Mouse (Mus musculus): ENCODE data around the gene Ext2. TPM values are rescaled to one million over a fixed set of nuclear protein-coding genes. Genes with fewer than 3 reads are reported as not detected.

Ext2 gene
- 81.5 and 87.3 TPM in 2 replicates for polyA plus RNA-seq (2015; fragmentation: Nextera tagmentation; extraction: Ambion mirVana)

- ATAC-seq = peak; percentile 94
- 0 out of 2 replicates have a peak within 1 kb of the TSS, but pooled peaks have one; percentile 6 for H3K27ac ChIP-seq (ENCODE audit: low read length)
- no peaks in the 10 kb centered on the region for H3K9me3 ChIP-seq (ENCODE audit: control insufficient read depth, low read length)
- WGBS = under 1% methylated on average over 65 of the region's 66 CpGs
- H3K9ac ChIP-seq (ENCODE audit: low read depth, low read length) = peak within 1 kb of the TSS; percentile 97
- H3K36me3 ChIP-seq (ENCODE audit: control insufficient read depth, insufficient read depth, low read length) = 0 out of 2 replicates have a peak, but pooled peaks cover 4% of the 10 kb centered on the region
- no peaks in the 10 kb centered on the region for H3K27me3 ChIP-seq (replicated peaks; ENCODE audit: control insufficient read depth, insufficient read depth, low read length)
- H3K4me3 ChIP-seq (ENCODE audit: low read length) = peak within 1 kb of the TSS; percentile 91
- H3K4me2 ChIP-seq (ENCODE audit: low read depth, low read length) = peak within 1 kb of the TSS; percentile 62
- peaks cover 10% of the 10 kb centered on the region for H3K4me1 ChIP-seq (ENCODE audit: control insufficient read depth, insufficient read depth, low read length)
Observed at GRCm38 (mm10) chr2:93822045-93822749, at the start of gene Ext2. Ext2 (minus strand) TSS chr2:93822568.

- Histone ChIP-seq H3K4me1 (ENCODE audit: control insufficient read depth, insufficient read depth, low read length) (peaks cover 10% of the 10 kb centered on the region; the same call in 1 of the 2 replicates), H3K9ac (ENCODE audit: low read depth, low read length) (no peak overlapping the region), H3K36me3 (ENCODE audit: control insufficient read depth, insufficient read depth, low read length) (no peaks in the 10 kb centered on the region), H3K4me3 (ENCODE audit: low read length) (no peak overlapping the region), H3K27me3 (replicated peaks; ENCODE audit: control insufficient read depth, insufficient read depth, low read length) (no peaks in the 10 kb centered on the region), H3K4me2 (ENCODE audit: low read depth, low read length) (no peak overlapping the region), H3K27ac (ENCODE audit: low read length) (no peak overlapping the region), H3K9me3 (ENCODE audit: control insufficient read depth, low read length) (no peaks in the 10 kb centered on the region)
- no peak for ATAC-seq
- 88% methylated on average over 4 of the region's 4 CpGs for WGBS
Observed at GRCm38 (mm10) chr2:93871411-93871925, 49.1 kb upstream of the Ext2 start.

DNA sequence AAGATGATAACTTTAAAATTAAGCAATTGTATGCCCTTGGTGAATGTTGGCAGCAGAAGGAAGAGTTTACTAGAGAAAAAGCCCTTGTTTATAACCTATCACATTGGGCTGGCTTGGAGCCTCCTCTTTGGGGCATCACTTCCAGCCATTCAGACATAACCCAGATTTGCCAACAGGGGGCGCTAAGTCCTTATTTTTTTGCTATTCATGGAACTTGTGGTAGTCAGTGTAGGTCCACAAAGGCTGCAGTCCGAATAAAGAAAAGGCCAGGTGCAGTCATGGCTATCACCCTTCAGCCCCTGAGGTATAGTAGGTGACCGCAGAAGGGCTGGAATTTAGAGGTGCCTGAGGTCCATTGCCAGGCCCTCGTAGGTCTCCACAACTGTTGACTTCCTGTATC is 48.5 kb upstream of the Ext2 start:
- 44% methylated on average over 4 of the region's 4 CpGs for WGBS
- Histone ChIP-seq H3K27me3 (replicated peaks; ENCODE audit: control insufficient read depth, insufficient read depth, low read length) (no peaks in the 10 kb centered on the region), H3K4me3 (ENCODE audit: low read length) (no peak overlapping the region), H3K9me3 (ENCODE audit: control insufficient read depth, low read length) (no peaks in the 10 kb centered on the region), H3K27ac (ENCODE audit: low read length) (no peak overlapping the region), H3K36me3 (ENCODE audit: control insufficient read depth, insufficient read depth, low read length) (no peaks in the 10 kb centered on the region), H3K4me2 (ENCODE audit: low read depth, low read length) (no peak overlapping the region), H3K4me1 (ENCODE audit: control insufficient read depth, insufficient read depth, low read length) (peaks cover 10% of the 10 kb centered on the region; the same call in 1 of the 2 replicates), H3K9ac (ENCODE audit: low read depth, low read length) (no peak overlapping the region)
- ATAC-seq = no peak

DNA sequence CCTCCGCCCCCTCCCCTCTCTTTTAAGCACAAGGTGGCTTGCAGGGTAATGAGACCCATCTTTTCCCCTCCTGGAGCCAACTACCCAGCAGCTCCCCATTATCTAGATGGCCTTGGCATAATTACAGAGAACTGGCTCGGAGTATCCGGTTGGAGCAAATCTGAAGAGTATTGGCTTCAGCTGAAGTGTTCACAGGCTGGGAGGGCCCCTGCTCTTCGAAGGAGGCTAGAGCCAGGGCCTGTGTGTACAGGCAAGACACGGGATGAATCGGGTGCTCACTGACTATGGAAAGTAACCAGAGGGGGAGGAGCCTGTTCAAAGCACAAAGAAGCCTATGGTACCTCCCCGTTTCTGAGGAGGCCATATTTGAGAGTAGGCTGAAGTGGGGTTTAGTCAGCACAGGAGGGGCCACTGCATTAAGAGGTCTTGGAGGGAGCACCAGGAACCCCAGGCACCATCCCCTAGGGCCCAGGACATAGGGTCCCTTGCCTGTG is 46.8 kb upstream of the Ext2 start, which contains the start of gene Accsl:
Gene Accsl (minus strand): TSS at position 51 of the 494 bp plus-strand sequence.
- peaks cover 8% of the 10 kb centered on the region; the same call in 1 of the 2 replicates for H3K4me1 ChIP-seq (ENCODE audit: control insufficient read depth, insufficient read depth, low read length)
- no peak within 1 kb of the TSS for H3K27ac ChIP-seq (ENCODE audit: low read length)
- H3K9ac ChIP-seq (ENCODE audit: low read depth, low read length) = no peak within 1 kb of the TSS
- H3K9me3 ChIP-seq (ENCODE audit: control insufficient read depth, low read length) = no peaks in the 10 kb centered on the region
- no peak within 1 kb of the TSS for H3K4me2 ChIP-seq (ENCODE audit: low read depth, low read length)
- H3K36me3 ChIP-seq (ENCODE audit: control insufficient read depth, insufficient read depth, low read length) = no peaks in the 10 kb centered on the region
- no peak for ATAC-seq
- no peak within 1 kb of the TSS for H3K4me3 ChIP-seq (ENCODE audit: low read length)
- H3K27me3 ChIP-seq (replicated peaks; ENCODE audit: control insufficient read depth, insufficient read depth, low read length) = no peaks in the 10 kb centered on the region
- 64% methylated on average over 7 of the region's 7 CpGs for WGBS

DNA sequence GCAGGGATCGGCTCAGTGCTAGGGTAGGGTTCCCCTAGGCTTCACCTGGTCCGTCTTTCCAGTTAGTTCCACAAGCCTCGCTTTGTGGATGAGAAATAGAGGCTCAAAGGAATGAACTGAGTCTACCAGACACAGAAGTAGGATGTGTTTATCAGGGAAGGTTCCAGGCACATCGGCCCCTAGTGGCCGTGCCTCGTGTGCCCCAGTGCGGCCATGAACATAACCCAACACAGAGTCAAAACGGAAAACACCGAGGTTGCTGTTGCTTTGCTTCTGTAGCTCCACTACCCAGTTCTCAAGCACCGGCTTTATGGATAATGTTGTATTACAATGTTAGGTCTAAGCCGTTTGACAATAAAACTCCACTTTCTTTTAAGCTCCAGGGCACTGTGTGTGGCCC is 46.2 kb upstream of the Ext2 start:
- Histone ChIP-seq H3K4me2 (ENCODE audit: low read depth, low read length) (no peak overlapping the region), H3K36me3 (ENCODE audit: control insufficient read depth, insufficient read depth, low read length) (no peaks in the 10 kb centered on the region), H3K9ac (ENCODE audit: low read depth, low read length) (no peak overlapping the region), H3K4me1 (ENCODE audit: control insufficient read depth, insufficient read depth, low read length) (peaks cover 3% of the 10 kb centered on the region; the same call in 1 of the 2 replicates), H3K27ac (ENCODE audit: low read length) (no peak overlapping the region), H3K27me3 (replicated peaks; ENCODE audit: control insufficient read depth, insufficient read depth, low read length) (no peaks in the 10 kb centered on the region), H3K4me3 (ENCODE audit: low read length) (no peak overlapping the region), H3K9me3 (ENCODE audit: control insufficient read depth, low read length) (no peaks in the 10 kb centered on the region)
- no peak for ATAC-seq
- WGBS = 84% methylated on average over 11 of the region's 11 CpGs

GRCm38 (mm10) chr2:93863229-93863628 is 40.9 kb upstream of the Ext2 start:
- Histone ChIP-seq H3K27me3 (replicated peaks; ENCODE audit: control insufficient read depth, insufficient read depth, low read length) (no peaks in the 10 kb centered on the region), H3K36me3 (ENCODE audit: control insufficient read depth, insufficient read depth, low read length) (no peaks in the 10 kb centered on the region), H3K27ac (ENCODE audit: low read length) (no peak overlapping the region), H3K9me3 (ENCODE audit: control insufficient read depth, low read length) (no peaks in the 10 kb centered on the region), H3K4me2 (ENCODE audit: low read depth, low read length) (no peak overlapping the region), H3K4me3 (ENCODE audit: low read length) (no peak overlapping the region), H3K9ac (ENCODE audit: low read depth, low read length) (no peak overlapping the region), H3K4me1 (ENCODE audit: control insufficient read depth, insufficient read depth, low read length) (no peaks in the 10 kb centered on the region)
- 73% methylated on average over 4 of the region's 4 CpGs for WGBS
- no peak for ATAC-seq

GRCm38 (mm10) chr2:93858845-93859244 is 36.5 kb upstream of the Ext2 start:
- ATAC-seq = no peak
- H3K36me3 ChIP-seq (ENCODE audit: control insufficient read depth, insufficient read depth, low read length) = no peaks in the 10 kb centered on the region
- H3K4me1 ChIP-seq (ENCODE audit: control insufficient read depth, insufficient read depth, low read length) = no peaks in the 10 kb centered on the region
- 73% methylated on average over 12 of the region's 12 CpGs for WGBS
- no peak overlapping the region for H3K9ac ChIP-seq (ENCODE audit: low read depth, low read length)
- no peak overlapping the region for H3K4me3 ChIP-seq (ENCODE audit: low read length)
- H3K27ac ChIP-seq (ENCODE audit: low read length) = no peak overlapping the region
- H3K4me2 ChIP-seq (ENCODE audit: low read depth, low read length) = no peak overlapping the region
- no peaks in the 10 kb centered on the region for H3K27me3 ChIP-seq (replicated peaks; ENCODE audit: control insufficient read depth, insufficient read depth, low read length)
- H3K9me3 ChIP-seq (ENCODE audit: control insufficient read depth, low read length) = no peaks in the 10 kb centered on the region

DNA sequence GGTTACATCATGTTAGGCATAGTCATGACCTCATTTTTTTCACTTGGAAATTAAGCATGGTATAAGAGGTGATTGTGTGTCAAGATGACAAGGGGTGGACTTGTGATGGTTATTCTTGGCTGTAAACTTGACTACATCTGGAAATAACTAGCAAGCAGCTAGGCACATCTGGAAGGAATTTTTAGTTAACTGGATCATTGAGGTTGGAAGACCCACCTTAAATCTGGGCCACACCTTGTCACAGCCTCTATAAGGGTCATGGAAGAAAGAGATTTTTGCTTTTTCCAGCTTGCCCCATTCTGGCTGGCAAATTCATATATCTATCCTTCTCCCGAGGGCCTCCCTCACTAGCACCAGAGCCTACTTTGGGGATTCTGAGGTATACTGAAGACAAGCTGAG is 28.9 kb upstream of the Ext2 start:
- ATAC-seq = no peak
- no peak overlapping the region for H3K4me3 ChIP-seq (ENCODE audit: low read length)
- H3K9ac ChIP-seq (ENCODE audit: low read depth, low read length) = no peak overlapping the region
- H3K27me3 ChIP-seq (replicated peaks; ENCODE audit: control insufficient read depth, insufficient read depth, low read length) = no peaks in the 10 kb centered on the region
- no peak overlapping the region for H3K4me2 ChIP-seq (ENCODE audit: low read depth, low read length)
- no peaks in the 10 kb centered on the region for H3K9me3 ChIP-seq (ENCODE audit: control insufficient read depth, low read length)
- no peak overlapping the region for H3K27ac ChIP-seq (ENCODE audit: low read length)
- no peaks in the 10 kb centered on the region for H3K36me3 ChIP-seq (ENCODE audit: control insufficient read depth, insufficient read depth, low read length)
- 91% methylated on average over 1 of the region's 1 CpGs for WGBS
- H3K4me1 ChIP-seq (ENCODE audit: control insufficient read depth, insufficient read depth, low read length) = peaks cover 9% of the 10 kb centered on the region

DNA sequence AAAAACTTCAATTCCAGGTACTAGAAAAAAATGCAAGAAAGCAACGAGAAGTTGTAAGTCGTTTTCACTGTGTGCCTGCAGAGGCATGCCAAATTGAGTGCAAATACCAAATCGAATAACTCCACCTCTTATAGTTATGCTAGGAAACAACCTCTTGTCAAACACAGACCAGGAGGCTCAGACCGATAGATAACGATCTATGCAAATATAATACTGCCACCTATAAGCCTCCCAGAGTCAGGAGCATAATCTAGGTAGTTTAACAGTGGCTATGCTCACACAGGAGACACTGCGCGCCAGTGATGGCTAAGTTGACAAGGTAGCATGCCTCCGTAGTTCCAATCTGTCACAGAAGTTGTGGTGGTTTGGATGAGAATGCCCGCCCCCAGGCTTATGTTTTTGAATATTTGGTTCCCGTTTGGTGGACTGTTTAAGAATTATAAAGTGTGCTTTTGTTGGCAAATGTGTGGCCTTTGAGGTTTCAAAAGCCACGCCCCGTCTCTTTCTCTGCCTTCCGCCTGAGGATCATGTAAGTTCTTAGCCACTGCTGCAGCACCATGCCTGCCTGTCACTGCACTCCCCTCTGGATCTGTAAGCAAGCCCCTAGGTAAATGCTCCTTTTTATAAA is 28.1 kb upstream of the Ext2 start:
- Histone ChIP-seq H3K4me3 (ENCODE audit: low read length) (peak overlapping the region; percentile 9; the same call in 1 of the 2 replicates), H3K36me3 (ENCODE audit: control insufficient read depth, insufficient read depth, low read length) (no peaks in the 10 kb centered on the region), H3K4me2 (ENCODE audit: low read depth, low read length) (peak overlapping the region; percentile 93), H3K4me1 (ENCODE audit: control insufficient read depth, insufficient read depth, low read length) (peaks cover 9% of the 10 kb centered on the region), H3K9me3 (ENCODE audit: control insufficient read depth, low read length) (no peaks in the 10 kb centered on the region), H3K9ac (ENCODE audit: low read depth, low read length) (no peak overlapping the region), H3K27me3 (replicated peaks; ENCODE audit: control insufficient read depth, insufficient read depth, low read length) (no peaks in the 10 kb centered on the region), H3K27ac (ENCODE audit: low read length) (no peak overlapping the region)
- ATAC-seq = peak; percentile 17; the same call in 1 of the 2 replicates
- 37% methylated on average over 13 of the region's 13 CpGs for WGBS
